In genomic region chr13:33074029-33074428, GRCm38 (mm10) we compare ENCODE assay signal across 8 mouse cellular contexts. TPM values are rescaled to one million over a fixed set of nuclear protein-coding genes. Genes with fewer than 3 reads are reported as not detected.
DNase-seq lines count a peak whose midpoint lies in the region; ATAC-seq and TF ChIP-seq lines count a peak whose summit lies in the region.

No protein-coding gene starts in this region.

- no peak overlapping the region for H3K27ac ChIP-seq in lung, embryonic 16.5 days (ENCODE audit: low read length)

- H3K9ac ChIP-seq in lung, embryonic 16.5 days (ENCODE audit: low read length) = no peak overlapping the region

- H3K4me1 ChIP-seq in lung, embryonic 16.5 days (replicated peaks; ENCODE audit: control insufficient read depth, insufficient read depth, low read length) = peaks cover 6% of the 10 kb centered on the region

- no peak overlapping the region for H3K4me3 ChIP-seq in lung, embryonic 16.5 days (ENCODE audit: low read length)

- TF ChIP-seq CTCF in brain, embryonic 14.5 days (IDR thresholded peaks at IDR 0.05; ENCODE audit: borderline replicate concordance, extremely low read depth, insufficient read depth, insufficient read length) = peak; percentile 26; the same call in 1 of the 2 replicates

- TF ChIP-seq POLR2A in brain, embryonic 14.5 days (IDR thresholded peaks at IDR 0.05; ENCODE audit: borderline replicate concordance, extremely low read depth, insufficient read depth, insufficient read length, poor library complexity, severe bottlenecking) = no peak

- peak; percentile 21 for DNase-seq in gastrocnemius, postnatal 10 days
- no peak for DNase-seq in gastrocnemius, postnatal 25 days
- peak; percentile 61 for DNase-seq in CD4-positive, CD25-positive, alpha-beta regulatory T cell, adult 2 months (ENCODE audit: low read depth, low spot score)
- DNase-seq in brain, embryonic 14.5 days (ENCODE audit: low read depth) = peak; percentile 22
- DNase-seq in induced T-regulatory cell, adult 2 months (ENCODE audit: low read depth) = peak; percentile 60
- DNase-seq in testis, postnatal 10 days (ENCODE audit: low spot score) = peak; percentile 57
- DNase-seq in frontal cortex, adult 2 months (ENCODE audit: extremely low spot score in 1 of 2, low spot score in 1 of 2) = no peak

- H3K9me3 ChIP-seq in lung, embryonic 16.5 days (ENCODE audit: control insufficient read depth, low read length) = no peaks in the 10 kb centered on the region

- peak; percentile 81 for ATAC-seq in lung, embryonic 16.5 days (ENCODE audit: low read depth)

- H3K27me3 ChIP-seq in lung, embryonic 16.5 days (ENCODE audit: control insufficient read depth, insufficient read depth, low read depth, low read length) = no peaks in the 10 kb centered on the region

- no peak overlapping the region for H3K4me2 ChIP-seq in lung, embryonic 16.5 days (ENCODE audit: low read depth, low read length)

- H3K36me3 ChIP-seq in lung, embryonic 16.5 days (ENCODE audit: control insufficient read depth, insufficient read depth, low read length) = no peaks in the 10 kb centered on the region

RNA-seq across cellular contexts. Expression of gene Serpinb1b, which starts 4.3 kb away (rescaled TPM):
- total RNA-seq in gastrocnemius, postnatal 10 days (2021) = under 1 TPM; 0.14 to 0.25 TPM
- total RNA-seq in gastrocnemius, postnatal 25 days (2021) = not detected
- 0.98 and 3.3 TPM in 2 replicates for polyA plus RNA-seq in brain, embryonic 14.5 days (2012; rRNA removed)
- polyA plus RNA-seq in lung, embryonic 16.5 days (2015; fragmentation: Nextera tagmentation; extraction: Ambion mirVana) = 0.20 and 0.39 TPM in 2 replicates
- 0.50 and 0.74 TPM in 2 replicates for polyA plus RNA-seq in frontal cortex, adult 2 months (2012; rRNA removed)

RNA-seq across cellular contexts. Expression of gene Serpinb9b, which starts 46.8 kb away (rescaled TPM):
- not detected for total RNA-seq in gastrocnemius, postnatal 10 days (2021)
- not detected for total RNA-seq in gastrocnemius, postnatal 25 days (2021)
- polyA plus RNA-seq in brain, embryonic 14.5 days (2012; rRNA removed) = 0.14 and 0.15 TPM in 2 replicates
- polyA plus RNA-seq in lung, embryonic 16.5 days (2015; fragmentation: Nextera tagmentation; extraction: Ambion mirVana) = 0.20 and 0.21 TPM in 2 replicates
- 0.20 and 0.42 TPM in 2 replicates for polyA plus RNA-seq in frontal cortex, adult 2 months (2012; rRNA removed)

Comparison
In these comparisons a context has a peak if more than half of its experiments do, and no peak if none do; other contexts are left out.
1. DNase-seq: peak in gastrocnemius, postnatal 10 days (single experiment), CD4-positive, CD25-positive, alpha-beta regulatory T cell, adult 2 months (single experiment), brain, embryonic 14.5 days (single experiment), induced T-regulatory cell, adult 2 months (single experiment) and testis, postnatal 10 days (single experiment); none in gastrocnemius, postnatal 25 days (single experiment) and frontal cortex, adult 2 months (0 of 2).